Mouse (Mus musculus): ENCODE data around the gene Zfp13.

DNA sequence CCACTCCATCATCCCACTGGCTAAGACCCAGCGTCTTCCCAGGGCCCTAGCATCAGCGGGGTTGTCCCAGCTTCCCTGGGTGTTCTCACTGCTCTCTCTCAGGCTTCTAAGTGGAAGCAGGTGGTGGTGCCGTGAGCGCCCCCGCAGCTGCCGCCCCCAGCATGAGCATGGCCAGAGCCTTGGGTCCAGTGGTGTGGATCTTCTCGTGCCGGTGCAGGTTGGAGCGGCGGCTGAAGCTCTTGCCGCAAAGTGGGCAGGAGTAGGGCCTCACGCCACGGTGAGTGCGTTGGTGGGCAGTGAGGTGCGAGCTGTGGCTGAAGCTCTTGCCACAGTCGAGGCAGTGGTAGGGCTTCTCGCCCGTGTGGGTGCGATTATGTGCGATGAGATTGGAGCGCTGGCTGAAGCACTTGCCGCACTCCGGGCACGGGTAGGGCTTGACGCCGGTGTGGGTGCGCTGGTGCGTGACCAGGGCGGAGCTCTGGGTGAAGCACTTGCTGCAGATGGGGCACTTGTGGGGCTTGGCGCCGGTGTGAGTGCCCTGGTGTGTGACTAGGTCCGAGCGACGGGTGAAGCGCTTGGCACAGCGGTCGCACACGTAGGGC is 23.2 kb downstream of the Zfp13 start:
- TF ChIP-seq CTCF (IDR thresholded peaks at IDR 0.05; ENCODE audit: extremely low read depth, insufficient read depth, insufficient read length, insufficient replicate concordance) (no peak), POLR2A (IDR thresholded peaks at IDR 0.05; ENCODE audit: low read depth, low read length) (no peak)

All from spleen, adult 2 months (tissue).